Mouse (Mus musculus) erythroblast, embryonic 14.5 days (primary cell): ENCODE data around the gene Irgm2.

Experiments used
- GATA1 ChIP-seq: IDR thresholded peaks from 2 replicates; pipeline ENCODE4 v1.6.1; 2012; ENCODE audit warnings: low read length, inconsistent platforms, mixed read lengths
- TAL1 ChIP-seq: IDR thresholded peaks from 3 replicates; pipeline ENCODE4 v1.6.1; 2012; ENCODE audit warnings: low read length, inconsistent platforms, mixed read lengths

GRCm38 (mm10) chr11:58264546-58264945, 65.1 kb downstream of the Irgm2 start:
- TF ChIP-seq GATA1 (no peak), TAL1 (no peak)
